Mouse (Mus musculus) E14TG2a.4 (cell line): Measurements from ENCODE around the gene Cyp4v3.

Experiments used
- CTCF ChIP-seq: conservative IDR thresholded peaks from 2 replicates; pipeline ENCODE4 v1.5.1; 2014; ENCODE audit warnings: low read length
- POU5F1 ChIP-seq: IDR thresholded peaks from 2 replicates; pipeline ENCODE4 v1.6.1; 2014; ENCODE audit warnings: low read length, borderline replicate concordance

- TF ChIP-seq CTCF (no peak), POU5F1 (no peak)
Measured at GRCm38 (mm10) chr8:45269056-45269455, 64.0 kb downstream of the Cyp4v3 start.
